Mouse (Mus musculus) MEL (cell line): Measurements from ENCODE around the gene Wwc2. TPM values are rescaled to one million over a fixed set of nuclear protein-coding genes. Genes with fewer than 3 reads are reported as not detected.

Source experiments
- DNase-seq: peaks from one replicate; pipeline ENCODE4 v3.0.0; 2011; ENCODE audit warnings: low read depth, low spot score
- H3K27ac ChIP-seq: 2 replicates; pipeline ENCODE4 v1.5.1; 2012; ENCODE audit warnings: low read depth, mild to moderate bottlenecking, control low read depth, low read length, moderate library complexity; ENCODE audit not compliant: control insufficient read depth
- H3K27me3 ChIP-seq, 2 experiments: fragments of 150-350 bp in 1 of 2; sonication (generic) in 1 of 2; 2 replicates each; pipeline ENCODE4 v1.6.1; 2012; ENCODE audit warnings: low read length in 2 of 2, mild to moderate bottlenecking in 2 of 2, improper control_type of control experiment in 1 of 2, moderate library complexity in 1 of 2; ENCODE audit not compliant: insufficient read depth in 2 of 2, control insufficient read depth in 1 of 2
- H3K36me3 ChIP-seq, 2 experiments: 2 replicates each; pipeline ENCODE4 v1.6.1; 2012 to 2014; ENCODE audit warnings: low read length in 2 of 2, improper control_type of control experiment in 1 of 2, inconsistent platforms in 1 of 2, mild to moderate bottlenecking in 1 of 2; ENCODE audit not compliant: insufficient read depth in 2 of 2, control insufficient read depth in 1 of 2
- H3K4me1 ChIP-seq, 2 experiments: fragments of 150-350 bp in 1 of 2; sonication (generic) in 1 of 2; 2 replicates each; pipeline ENCODE4 v1.6.1; 2012; ENCODE audit warnings: low read length in 2 of 2, improper control_type of control experiment in 1 of 2, mild to moderate bottlenecking in 1 of 2; ENCODE audit not compliant: insufficient read depth in 2 of 2, control insufficient read depth in 1 of 2
- H3K4me3 ChIP-seq, 2 experiments: fragments of 150-350 bp in 1 of 2; sonication (generic) in 1 of 2; 2 replicates each; pipeline ENCODE4 v1.5.1; 2012; ENCODE audit warnings: low read depth in 2 of 2, low read length in 2 of 2, mild to moderate bottlenecking in 2 of 2, moderate library complexity in 2 of 2, control low read depth in 1 of 2, improper control_type of control experiment in 1 of 2; ENCODE audit not compliant: control insufficient read depth in 1 of 2, insufficient read depth in 1 of 2
- H3K79me2 ChIP-seq: 2 replicates; pipeline ENCODE4 v1.6.1; 2012; ENCODE audit warnings: mild to moderate bottlenecking, low read length, moderate library complexity; ENCODE audit not compliant: control insufficient read depth, poor library complexity, insufficient read depth
- H3K9ac ChIP-seq: 2 replicates; pipeline ENCODE4 v1.6.1; 2012; ENCODE audit warnings: low read depth, mild to moderate bottlenecking, control low read depth, low read length, moderate library complexity; ENCODE audit not compliant: control insufficient read depth, poor library complexity, severe bottlenecking
- H3K9me3 ChIP-seq: fragments of 150-350 bp; sonication (generic); replicated peaks from 2 replicates; pipeline ENCODE4 v1.6.1; 2012; ENCODE audit warnings: mild to moderate bottlenecking, low read length, improper control_type of control experiment, moderate library complexity; ENCODE audit not compliant: insufficient read depth
- BHLHE40 ChIP-seq: IDR thresholded peaks from 2 replicates; pipeline ENCODE4 v1.6.1; 2012; ENCODE audit warnings: low read depth, mild to moderate bottlenecking, inconsistent platforms, low read length, improper control_type of control experiment, borderline replicate concordance
- CHD1 ChIP-seq: IDR thresholded peaks from 2 replicates; pipeline ENCODE4 v1.6.1; 2012; ENCODE audit warnings: low read depth, mild to moderate bottlenecking, inconsistent platforms, low read length, improper control_type of control experiment
- E2F4 ChIP-seq: IDR thresholded peaks from 2 replicates; pipeline ENCODE4 v1.6.1; 2011; ENCODE audit warnings: low read depth, low read length, improper control_type of control experiment, borderline replicate concordance
- EP300 ChIP-seq, 2 experiments: IDR thresholded peaks; 2 replicates each; pipeline ENCODE4 v1.6.1; 2011; ENCODE audit warnings: improper control_type of control experiment in 2 of 2, low read length in 2 of 2, low read depth in 1 of 2, mild to moderate bottlenecking in 1 of 2
- ETS1 ChIP-seq: IDR thresholded peaks from 2 replicates; pipeline ENCODE4 v1.6.1; 2012; ENCODE audit warnings: low read depth, mild to moderate bottlenecking, inconsistent platforms, low read length, improper control_type of control experiment, moderate library complexity
- GATA1 ChIP-seq: IDR thresholded peaks from 2 replicates; pipeline ENCODE4 v1.6.1; 2011; ENCODE audit warnings: low read depth, low read length, improper control_type of control experiment
- JUND ChIP-seq: IDR thresholded peaks from 2 replicates; pipeline ENCODE4 v1.6.1; 2011; ENCODE audit warnings: low read depth, mild to moderate bottlenecking, improper control_type of control experiment, low read length
- KAT2A ChIP-seq: conservative IDR thresholded peaks from 2 replicates; pipeline ENCODE4 v1.6.1; 2012; ENCODE audit warnings: low read depth, low read length, improper control_type of control experiment, inconsistent platforms
- MAX ChIP-seq: IDR thresholded peaks from 2 replicates; pipeline ENCODE4 v1.6.1; 2011; ENCODE audit warnings: low read length, improper control_type of control experiment
- MAZ ChIP-seq: IDR thresholded peaks from 2 replicates; pipeline ENCODE4 v1.6.1; 2012; ENCODE audit warnings: low read depth, mild to moderate bottlenecking, inconsistent platforms, low read length, improper control_type of control experiment
- MEF2A ChIP-seq: IDR thresholded peaks from 2 replicates; pipeline ENCODE4 v1.6.1; 2014; ENCODE audit warnings: low read depth, mild to moderate bottlenecking, inconsistent platforms, low read length, improper control_type of control experiment; ENCODE audit not compliant: poor library complexity, insufficient replicate concordance, severe bottlenecking; ENCODE audit errors: extremely low read depth
- MXI1 ChIP-seq: IDR thresholded peaks from 2 replicates; pipeline ENCODE4 v1.6.1; 2011; ENCODE audit warnings: mild to moderate bottlenecking, low read depth, low read length, improper control_type of control experiment
- MYC ChIP-seq: IDR thresholded peaks from 2 replicates; pipeline ENCODE4 v1.6.1; 2011; ENCODE audit warnings: low read depth, mild to moderate bottlenecking, low read length, improper control_type of control experiment, moderate library complexity
- NRF1 ChIP-seq: IDR thresholded peaks from 2 replicates; pipeline ENCODE4 v1.6.1; 2014; ENCODE audit warnings: low read depth, mild to moderate bottlenecking, inconsistent platforms, low read length, improper control_type of control experiment, moderate library complexity; ENCODE audit not compliant: poor library complexity, insufficient read depth, severe bottlenecking
- POLR2AphosphoS2 ChIP-seq: IDR thresholded peaks from 2 replicates; pipeline ENCODE4 v1.6.1; 2011; ENCODE audit warnings: low read length, improper control_type of control experiment
- TAL1 ChIP-seq: IDR thresholded peaks from 2 replicates; pipeline ENCODE4 v1.6.1; 2012; ENCODE audit warnings: mild to moderate bottlenecking, inconsistent platforms, low read length, moderate library complexity, mixed read lengths
- USF1 ChIP-seq: IDR thresholded peaks from 2 replicates; pipeline ENCODE4 v1.6.1; 2014; ENCODE audit warnings: low read depth, mild to moderate bottlenecking, inconsistent platforms, low read length, improper control_type of control experiment, moderate library complexity
- ZKSCAN1 ChIP-seq: IDR thresholded peaks from 2 replicates; pipeline ENCODE4 v1.6.1; 2012; ENCODE audit warnings: low read depth, mild to moderate bottlenecking, inconsistent platforms, low read length, improper control_type of control experiment, moderate library complexity
- polyA plus RNA-seq, 2 experiments: library from polyadenylated mRNA; stranded (reverse) in 1 of 2; unstranded in 1 of 2; fragments of >175 nt in 1 of 2; fragments of >200 nt in 1 of 2; gene quantifications; 2 replicates each; pipeline versions ENCODE4 v1.2.1 to v1.2.4; 2012; ENCODE audit warnings: low replicate concordance in 2 of 2, low read depth in 1 of 2; ENCODE audit not compliant: insufficient read length in 2 of 2, insufficient read depth in 1 of 2, missing spikeins in 1 of 2
- total RNA-seq: library from RNA; depleted of rRNA; stranded (reverse); fragments of 300-350 nt; gene quantifications from 2 replicates; pipeline ENCODE4 v1.2.3, GENCODE M21; 2012

Wwc2 gene
- total and polyA plus RNA-seq, 3 experiments, result 7.5 to 14.8 TPM; not detected in 1

DNA sequence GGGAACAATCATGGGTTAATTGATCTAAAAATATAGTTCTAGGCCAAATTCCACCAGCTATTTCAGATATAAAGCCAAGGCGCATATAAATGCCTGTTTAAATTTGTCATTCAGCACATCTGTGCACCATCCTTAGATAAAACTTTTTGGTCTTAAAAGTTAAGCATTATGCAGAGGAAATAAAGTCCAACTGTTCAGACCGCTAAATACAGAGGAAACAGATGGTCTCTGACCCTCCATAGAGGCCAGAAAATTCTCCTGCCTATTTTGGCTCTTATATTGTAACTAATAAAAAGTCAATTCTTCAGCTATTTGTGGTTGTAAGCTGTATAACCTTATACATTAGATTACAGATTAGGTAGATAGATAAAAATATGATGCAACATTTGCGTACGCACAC, 16.1 kb upstream of the Wwc2 start:
- H3K27ac ChIP-seq, result no peak overlapping the region
- no peaks in the 10 kb centered on the region for H3K79me2 ChIP-seq
- no peak overlapping the region for H3K4me3 ChIP-seq
- TF ChIP-seq BHLHE40 (no peak), NRF1 (no peak), ZKSCAN1 (no peak), JUND (no peak)
- DNase-seq, result no peak
- H3K9ac ChIP-seq, result no peak overlapping the region
- no peaks in the 10 kb centered on the region for H3K9me3 ChIP-seq
- H3K36me3 ChIP-seq, result no peaks in the 10 kb centered on the region; a peak in 2 of 4 replicates
- H3K27me3 ChIP-seq, result no peaks in the 10 kb centered on the region
- peaks cover 0 to 5% of the 10 kb centered on the region in 2 experiments; a peak in 2 of 4 replicates for H3K4me1 ChIP-seq

DNA sequence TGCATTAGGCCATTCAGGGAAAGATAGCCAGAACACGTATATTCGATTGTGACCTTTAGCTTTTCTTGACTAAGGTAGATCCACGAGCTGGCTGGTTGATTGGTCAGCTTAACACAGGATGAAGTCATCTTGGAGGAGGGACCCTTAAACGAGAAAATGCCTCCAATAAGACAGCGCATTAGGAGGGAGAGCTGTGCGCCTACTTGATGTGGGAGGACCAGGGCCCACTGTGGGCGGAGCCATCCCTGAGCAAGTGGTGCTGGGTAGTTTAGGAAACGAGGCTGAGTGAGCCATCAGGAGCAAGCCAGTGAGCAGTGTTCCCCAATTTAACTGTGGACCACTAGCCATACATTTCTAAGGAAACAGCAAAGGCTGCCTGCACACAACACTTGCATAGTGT, 11.8 kb upstream of the Wwc2 start:
- Histone ChIP-seq H3K36me3 (no peaks in the 10 kb centered on the region), H3K4me3 (no peak overlapping the region), H3K9ac (no peak overlapping the region), H3K79me2 (no peaks in the 10 kb centered on the region), H3K27ac (no peak overlapping the region), H3K4me1 (no peaks in the 10 kb centered on the region), H3K27me3 (no peaks in the 10 kb centered on the region), H3K9me3 (no peaks in the 10 kb centered on the region)
- DNase-seq, result no peak
- TF ChIP-seq USF1 (no peak), TAL1 (no peak), EP300 (IDR thresholded peaks at IDR 0.05; ENCODE audit: low read depth in 1 of 2, low read length in 2 of 2) (no peak), MYC (no peak), MEF2A (no peak), ZKSCAN1 (no peak), BHLHE40 (no peak), MXI1 (no peak), GATA1 (no peak), E2F4 (no peak), KAT2A (no peak), MAZ (no peak), JUND (no peak), ETS1 (no peak), MAX (no peak), POLR2AphosphoS2 (no peak), CHD1 (no peak)
